Mouse (Mus musculus) ZHBTc4 (cell line): ENCODE data around the gene Tm9sf2.

Experiments used
- DNase-seq: peaks from one replicate; pipeline ENCODE4 v3.0.0-alpha.2; 2011; ENCODE audit warnings: low read depth, low spot score

Tm9sf2 gene

GRCm38 (mm10) chr14:122176263-122176798, 69.5 kb downstream of the Tm9sf2 start:
- DNase-seq: no peak

- no peak for DNase-seq
These were observed 72.4 kb downstream of the Tm9sf2 start for GRCm38 (mm10) chr14:122179262-122179661.

- DNase-seq: peak; percentile 97
These were observed 74.4 kb downstream of the Tm9sf2 start, which contains the start of gene Clybl for GRCm38 (mm10) chr14:122181078-122181814. Clybl (plus strand) TSS chr14:122181704.

GRCm38 (mm10) chr14:122181815-122182157, 74.9 kb downstream of the Tm9sf2 start:
- no peak for DNase-seq

GRCm38 (mm10) chr14:122182220-122182619, 75.4 kb downstream of the Tm9sf2 start:
- DNase-seq: no peak

GRCm38 (mm10) chr14:122183974-122184373, 77.1 kb downstream of the Tm9sf2 start:
- DNase-seq: no peak

GRCm38 (mm10) chr14:122188250-122188649, 81.4 kb downstream of the Tm9sf2 start:
- DNase-seq: no peak

- no peak for DNase-seq
These were observed 83.1 kb downstream of the Tm9sf2 start for GRCm38 (mm10) chr14:122189901-122190300.

- DNase-seq: no peak
These were observed 83.7 kb downstream of the Tm9sf2 start for GRCm38 (mm10) chr14:122190527-122190926.

GRCm38 (mm10) chr14:122190941-122191510, 84.2 kb downstream of the Tm9sf2 start:
- peak; percentile 75 for DNase-seq

- no peak for DNase-seq
These were observed 87.8 kb downstream of the Tm9sf2 start for GRCm38 (mm10) chr14:122194630-122195029.

GRCm38 (mm10) chr14:122196851-122197250, 90.0 kb downstream of the Tm9sf2 start:
- DNase-seq: no peak

- DNase-seq: no peak
These were observed 93.5 kb downstream of the Tm9sf2 start for GRCm38 (mm10) chr14:122200247-122200885.

- DNase-seq: no peak
These were observed 102.3 kb downstream of the Tm9sf2 start for GRCm38 (mm10) chr14:122209177-122209576.
